Mouse (Mus musculus): ENCODE measurements around the gene Prpf31. TPM values are rescaled to one million over a fixed set of nuclear protein-coding genes. Genes with fewer than 3 reads are reported as not detected.

The Prpf31 gene
- polyA plus RNA-seq, 1 experiment from 2014 or later = 99.1 TPM

DNA sequence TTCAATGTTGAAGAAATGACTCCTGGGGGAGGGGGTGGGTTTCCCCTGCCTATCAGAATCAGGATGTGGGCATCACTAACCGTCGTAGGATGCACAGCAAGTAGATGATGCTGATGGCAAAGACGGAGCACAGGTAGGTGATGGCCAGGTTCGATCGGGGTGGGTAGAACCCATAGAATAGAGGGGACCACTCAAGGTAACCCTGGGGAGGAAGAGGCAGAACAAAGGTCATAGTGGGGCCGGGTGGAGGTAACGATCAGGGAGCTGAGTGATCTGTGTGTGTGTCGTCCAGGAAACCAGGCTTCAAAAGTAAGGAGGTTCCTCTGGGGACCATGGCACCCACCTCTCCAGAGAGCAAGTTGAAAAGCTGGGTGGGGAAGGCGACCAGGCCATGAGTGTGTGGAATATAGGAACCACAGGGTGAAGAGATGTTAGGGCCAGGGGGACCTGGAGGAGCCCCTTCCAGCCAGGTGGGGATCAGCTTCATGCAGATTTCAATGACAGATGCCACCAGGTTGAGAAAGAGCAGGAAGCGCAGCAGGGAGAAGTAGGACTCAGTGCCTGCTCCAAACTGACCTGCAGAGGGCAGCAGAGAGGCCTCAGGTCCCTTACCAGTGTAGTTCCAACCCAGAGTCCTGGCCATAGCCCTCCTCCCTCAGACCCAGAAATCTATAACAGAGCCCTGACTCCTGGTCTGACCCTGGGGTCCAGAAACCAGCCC is 44.9 kb downstream of the Prpf31 start:
- Histone ChIP-seq H3K9ac (no peak overlapping the region), H3K4me3 (no peak overlapping the region), H3K27me3 (no peaks in the 10 kb centered on the region), H3K36me3 (peaks cover 14% of the 10 kb centered on the region), H3K9me3 (no peaks in the 10 kb centered on the region), H3K27ac (no peak overlapping the region), H3K4me2 (no peak overlapping the region), H3K4me1 (replicated peaks) (no peaks in the 10 kb centered on the region)
- peak; percentile 80 for ATAC-seq (ENCODE audit: low FRiP score)
- 71% methylated on average over 10 of the region's 10 CpGs for WGBS

DNA sequence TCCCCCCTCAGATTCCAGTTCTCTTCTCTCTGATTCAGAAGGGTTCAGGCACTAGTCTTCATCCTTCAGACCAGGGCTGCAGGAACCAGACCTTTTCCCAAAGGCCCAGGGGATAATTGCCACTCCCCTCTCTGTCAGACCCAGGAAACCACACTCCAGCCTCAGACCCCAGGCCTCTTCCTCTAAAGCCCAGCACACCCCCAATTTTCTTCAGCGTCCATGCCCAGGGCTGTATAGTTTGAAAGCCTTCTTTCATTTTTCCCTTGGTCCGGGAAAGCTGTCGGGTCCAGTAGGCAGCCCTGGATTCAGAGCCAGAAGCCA is 45.4 kb downstream of the Prpf31 start:
- Histone ChIP-seq H3K9me3 (no peaks in the 10 kb centered on the region), H3K4me2 (no peak overlapping the region), H3K27me3 (no peaks in the 10 kb centered on the region), H3K36me3 (peaks cover 16% of the 10 kb centered on the region), H3K4me1 (replicated peaks) (no peaks in the 10 kb centered on the region), H3K27ac (no peak overlapping the region), H3K4me3 (no peak overlapping the region), H3K9ac (no peak overlapping the region)
- peak; percentile 12; the same call in 1 of the 2 replicates for ATAC-seq (ENCODE audit: low FRiP score)
- 78% methylated on average over 3 of the region's 3 CpGs for WGBS

DNA sequence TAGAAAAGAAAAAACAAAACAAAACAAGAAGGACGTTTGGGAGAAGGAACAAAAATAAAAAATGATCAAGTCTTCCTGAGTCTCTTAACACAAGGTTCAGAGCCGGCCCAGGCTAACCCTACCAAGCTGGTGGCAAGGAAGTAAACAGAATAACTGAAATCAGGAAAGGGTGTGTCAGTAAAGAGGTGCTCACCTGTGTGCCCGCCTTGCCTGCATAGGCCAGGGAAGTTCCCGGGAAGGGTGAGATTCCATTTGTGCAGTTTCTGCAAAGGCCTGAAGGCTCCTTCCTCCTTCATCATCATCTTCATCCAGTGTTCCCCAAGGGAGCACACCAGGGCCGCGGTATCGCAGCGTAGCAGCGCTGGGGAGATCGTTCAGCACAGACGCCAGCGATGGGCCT is 46.6 kb downstream of the Prpf31 start:
- 85% methylated on average over 12 of the region's 12 CpGs for WGBS
- no peaks in the 10 kb centered on the region for H3K4me1 ChIP-seq (replicated peaks)
- no peak for ATAC-seq (ENCODE audit: low FRiP score)
- H3K4me2 ChIP-seq = no peak overlapping the region
- H3K27ac ChIP-seq = no peak overlapping the region
- no peaks in the 10 kb centered on the region for H3K27me3 ChIP-seq
- H3K9ac ChIP-seq = no peak overlapping the region
- peaks cover 23% of the 10 kb centered on the region for H3K36me3 ChIP-seq
- no peaks in the 10 kb centered on the region for H3K9me3 ChIP-seq
- no peak overlapping the region for H3K4me3 ChIP-seq

- Histone ChIP-seq H3K27ac (no peak within 1 kb of the TSS), H3K27me3 (no peaks in the 10 kb centered on the region)
- 53% methylated on average over 9 of the region's 9 CpGs for WGBS
Measured at GRCm38 (mm10) chr7:3677342-3677741, 47.6 kb downstream of the Prpf31 start, which contains the start of gene Tmc4. TSS of gene Tmc4 (minus strand) at chr7:3677553.

DNA sequence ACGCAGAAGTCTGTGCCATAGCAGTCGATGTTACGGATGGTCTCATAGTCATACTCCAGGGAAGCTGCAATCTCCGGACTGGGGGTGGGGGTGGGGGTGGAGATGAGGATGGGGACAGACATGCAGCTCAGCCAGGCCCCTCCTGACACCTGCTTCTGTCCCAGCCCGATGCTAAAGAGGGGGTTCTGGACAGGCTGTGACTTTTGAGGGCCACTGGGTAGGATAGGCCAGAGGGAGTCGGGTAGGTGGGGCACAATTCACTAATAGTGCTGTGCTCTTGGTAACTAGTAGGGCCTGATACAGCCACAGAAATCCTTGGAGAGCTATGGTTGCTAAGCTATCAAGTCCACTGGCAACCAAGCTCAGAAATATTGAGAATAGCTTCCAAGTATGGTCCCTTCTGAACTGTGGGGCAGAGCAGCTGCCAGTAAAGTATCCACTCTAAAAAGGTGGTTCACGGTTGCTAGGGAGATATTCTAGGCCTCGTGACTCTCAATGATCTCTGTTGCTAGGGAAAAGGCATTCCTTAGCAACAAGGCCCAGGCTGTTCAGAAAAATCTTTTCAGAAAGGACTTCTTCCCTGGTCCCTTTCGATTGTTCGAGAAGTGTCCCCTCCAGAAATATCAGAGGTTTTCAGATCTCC is 54.2 kb downstream of the Prpf31 start:
- peaks cover 26% of the 10 kb centered on the region for H3K4me1 ChIP-seq (replicated peaks)
- no peaks in the 10 kb centered on the region for H3K9me3 ChIP-seq
- H3K27ac ChIP-seq = peak overlapping the region; percentile 65
- peaks cover 57% of the 10 kb centered on the region for H3K36me3 ChIP-seq
- H3K4me3 ChIP-seq = no peak overlapping the region
- no peaks in the 10 kb centered on the region for H3K27me3 ChIP-seq
- ATAC-seq (ENCODE audit: low FRiP score) = peak; percentile 74
- no peak overlapping the region for H3K4me2 ChIP-seq
- H3K9ac ChIP-seq = 0 out of 2 replicates have a peak overlapping the region, but pooled peaks have one; percentile 35
- WGBS = 58% methylated on average over 10 of the region's 10 CpGs

More at GRCm38 (mm10) chr7:3677342-3677741, 47.6 kb downstream of the Prpf31 start, which contains the start of gene Tmc4:
- peaks cover 27% of the 10 kb centered on the region for H3K36me3 ChIP-seq
- ATAC-seq (ENCODE audit: low FRiP score) = no peak
- no peaks in the 10 kb centered on the region for H3K4me1 ChIP-seq (replicated peaks)
- H3K4me3 ChIP-seq = no peak within 1 kb of the TSS
- no peak within 1 kb of the TSS for H3K9ac ChIP-seq
- no peak within 1 kb of the TSS for H3K4me2 ChIP-seq
- H3K9me3 ChIP-seq = no peaks in the 10 kb centered on the region

- H3K9ac ChIP-seq = no peak overlapping the region
- 67% methylated on average over 8 of the region's 8 CpGs for WGBS
- H3K9me3 ChIP-seq = no peaks in the 10 kb centered on the region
- no peaks in the 10 kb centered on the region for H3K27me3 ChIP-seq
- no peak overlapping the region for H3K4me3 ChIP-seq
- peak; percentile 10; the same call in 1 of the 2 replicates for ATAC-seq (ENCODE audit: low FRiP score)
- H3K36me3 ChIP-seq = peaks cover 54% of the 10 kb centered on the region
- peak overlapping the region; percentile 65 for H3K27ac ChIP-seq
- H3K4me1 ChIP-seq (replicated peaks) = peaks cover 26% of the 10 kb centered on the region
- no peak overlapping the region for H3K4me2 ChIP-seq
Measured at GRCm38 (mm10) chr7:3684698-3685097, 54.9 kb downstream of the Prpf31 start.

GRCm38 (mm10) chr7:3685400-3686187 is 55.8 kb downstream of the Prpf31 start:
- WGBS = 82% methylated on average over 31 of the region's 31 CpGs
- Histone ChIP-seq H3K36me3 (peaks cover 48% of the 10 kb centered on the region), H3K9ac (no peak overlapping the region), H3K4me1 (replicated peaks) (peaks cover 26% of the 10 kb centered on the region), H3K9me3 (no peaks in the 10 kb centered on the region), H3K4me2 (no peak overlapping the region), H3K27me3 (no peaks in the 10 kb centered on the region), H3K4me3 (no peak overlapping the region), H3K27ac (peak overlapping the region; percentile 65; the same call in 1 of the 2 replicates)
- ATAC-seq (ENCODE audit: low FRiP score) = no peak

- Histone ChIP-seq H3K36me3 (peaks cover 22% of the 10 kb centered on the region), H3K27ac (peak overlapping the region; percentile 95), H3K4me1 (replicated peaks) (peaks cover 29% of the 10 kb centered on the region), H3K4me2 (peak overlapping the region; percentile 84), H3K9me3 (no peaks in the 10 kb centered on the region), H3K27me3 (no peaks in the 10 kb centered on the region), H3K9ac (peak overlapping the region; percentile 95), H3K4me3 (peak overlapping the region; percentile 74)
- WGBS = 40% methylated on average over 3 of the region's 3 CpGs
- no peak for ATAC-seq (ENCODE audit: low FRiP score)
Measured at GRCm38 (mm10) chr7:3691919-3692318, 62.1 kb downstream of the Prpf31 start.

Small RNAs within 50 kb of the gene (microRNA-seq; reads per million reads assigned to microRNA genes)
- gene Gm25100 (not detected), gene Mir3572 (2.6 reads per million, percentile 3 among the genes with 10 or more reads in this experiment)

Other genes starting within 250 kb of the Prpf31 start
- 12.4 and 12.9 TPM in 2 replicates for gene Cacng8, start 239.3 kb upstream of the Prpf31 start, polyA plus RNA-seq (2015; fragmentation: Nextera tagmentation; extraction: Ambion mirVana)
- 0.13 and 0.16 TPM in 2 replicates for gene Cacng6, start 205.8 kb upstream of the Prpf31 start, polyA plus RNA-seq (2015; fragmentation: Nextera tagmentation; extraction: Ambion mirVana)
- gene Tarm1, start 127.4 kb upstream of the Prpf31 start, polyA plus RNA-seq (2015; fragmentation: Nextera tagmentation; extraction: Ambion mirVana) = not detected in 2 replicates
- 0.35 and 0.39 TPM in 2 replicates for gene Oscar, start 13.8 kb upstream of the Prpf31 start, polyA plus RNA-seq (2015; fragmentation: Nextera tagmentation; extraction: Ambion mirVana)
- gene Ndufa3, start 12.6 kb upstream of the Prpf31 start, polyA plus RNA-seq (2015; fragmentation: Nextera tagmentation; extraction: Ambion mirVana) = 481 and 487 TPM in 2 replicates
- 32.9 and 37.4 TPM in 2 replicates for gene Tfpt, start 56 bp upstream of the Prpf31 start, polyA plus RNA-seq (2015; fragmentation: Nextera tagmentation; extraction: Ambion mirVana)
- gene Cnot3, start 15.3 kb downstream of the Prpf31 start, polyA plus RNA-seq (2015; fragmentation: Nextera tagmentation; extraction: Ambion mirVana) = 47.1 and 49.9 TPM in 2 replicates
- gene Leng1, start 35.9 kb downstream of the Prpf31 start, polyA plus RNA-seq (2015; fragmentation: Nextera tagmentation; extraction: Ambion mirVana) = 15.8 and 16.3 TPM in 2 replicates
- 4.7 and 5.8 TPM in 2 replicates for gene Tmc4, start 47.6 kb downstream of the Prpf31 start, polyA plus RNA-seq (2015; fragmentation: Nextera tagmentation; extraction: Ambion mirVana)
- 233 and 242 TPM in 2 replicates for gene Tsen34, start 62.9 kb downstream of the Prpf31 start, polyA plus RNA-seq (2015; fragmentation: Nextera tagmentation; extraction: Ambion mirVana)
- gene Mboat7, start 63.5 kb downstream of the Prpf31 start, polyA plus RNA-seq (2015; fragmentation: Nextera tagmentation; extraction: Ambion mirVana) = 64.3 and 69.0 TPM in 2 replicates
- 948 and 980 TPM in 2 replicates for gene Rps9, start 74.0 kb downstream of the Prpf31 start, polyA plus RNA-seq (2015; fragmentation: Nextera tagmentation; extraction: Ambion mirVana)
- gene Pirb, start 90.4 kb downstream of the Prpf31 start, polyA plus RNA-seq (2015; fragmentation: Nextera tagmentation; extraction: Ambion mirVana) = 0.25 and 0.32 TPM in 2 replicates
- not detected in 2 replicates for gene Gm15448, start 195.7 kb downstream of the Prpf31 start, polyA plus RNA-seq (2015; fragmentation: Nextera tagmentation; extraction: Ambion mirVana)
- 0.06 TPM in 1 of 2 replicates, not detected in the other for gene Pira2, start 215.1 kb downstream of the Prpf31 start, polyA plus RNA-seq (2015; fragmentation: Nextera tagmentation; extraction: Ambion mirVana)

Measured in hindbrain, embryonic 13.5 days (tissue).